Mouse (Mus musculus) CH12.LX (cell line): ENCODE results near the gene Figla. TPM values are rescaled to one million over a fixed set of nuclear protein-coding genes. Genes with fewer than 3 reads are reported as not detected.

Source experiments
- DNase-seq: peaks from one replicate; pipeline ENCODE4 v3.0.0-alpha.2; 2013; ENCODE audit errors: extremely low read depth
- H3K27ac ChIP-seq: 2 replicates; pipeline ENCODE4 v1.5.1; 2012; ENCODE audit warnings: low read depth, mild to moderate bottlenecking, control low read depth, moderate library complexity; ENCODE audit not compliant: insufficient read depth
- H3K27me3 ChIP-seq: replicated peaks from 2 replicates; pipeline ENCODE3; 2012; ENCODE audit warnings: inconsistent platforms
- H3K36me3 ChIP-seq, 2 experiments: replicated peaks in 1 of 2; 2 replicates each; pipeline versions ENCODE3 to v1.6.1; 2012; ENCODE audit warnings: inconsistent platforms in 1 of 2, low read length in 1 of 2, mild to moderate bottlenecking in 1 of 2, mixed read lengths in 1 of 2, moderate library complexity in 1 of 2; ENCODE audit not compliant: control insufficient read depth in 1 of 2, insufficient read depth in 1 of 2
- H3K4me1 ChIP-seq, 2 experiments: 2 replicates each; pipeline ENCODE4 v1.6.1; 2012; ENCODE audit warnings: inconsistent platforms in 1 of 2, moderate library complexity in 1 of 2; ENCODE audit not compliant: insufficient read depth in 2 of 2, control insufficient read depth in 1 of 2
- H3K4me2 ChIP-seq: 2 replicates; pipeline ENCODE4 v1.6.1; 2012; ENCODE audit warnings: low read depth, mild to moderate bottlenecking, control low read depth; ENCODE audit not compliant: poor library complexity, insufficient read depth, severe bottlenecking
- H3K4me3 ChIP-seq, 3 experiments: fragments of 150-350 bp in 1 of 3; sonication (generic) in 1 of 3; replicated peaks in 1 of 3; 2 replicates each; pipeline versions ENCODE3 to v1.5.1; 2011 to 2012; ENCODE audit warnings: low read depth in 2 of 3, low read length in 2 of 3, mild to moderate bottlenecking in 2 of 3, moderate library complexity in 2 of 3, control low read depth in 1 of 3, improper control_type of control experiment in 1 of 3, inconsistent platforms in 1 of 3, mixed read lengths in 1 of 3; ENCODE audit not compliant: poor library complexity in 1 of 3
- H3K79me2 ChIP-seq: replicated peaks from 2 replicates; pipeline ENCODE4 v1.6.1; 2012; ENCODE audit warnings: mild to moderate bottlenecking, moderate library complexity; ENCODE audit not compliant: control insufficient read depth, poor library complexity, insufficient read depth, severe bottlenecking; ENCODE audit errors: extremely low read depth
- H3K9ac ChIP-seq: 2 replicates; pipeline ENCODE4 v1.6.1; 2012; ENCODE audit warnings: low read depth, mild to moderate bottlenecking, control low read depth, moderate library complexity; ENCODE audit not compliant: insufficient read depth
- H3K9me3 ChIP-seq: replicated peaks from 2 replicates; pipeline ENCODE3; 2012; ENCODE audit warnings: low read length, inconsistent platforms, mixed read lengths
- BHLHE40 ChIP-seq: IDR thresholded peaks from 2 replicates; pipeline ENCODE4 v1.6.1; 2011; ENCODE audit warnings: mild to moderate bottlenecking, low read depth, low read length, improper control_type of control experiment
- CHD2 ChIP-seq: IDR thresholded peaks from 2 replicates; pipeline ENCODE4 v1.6.1; 2011; ENCODE audit warnings: low read length, improper control_type of control experiment
- CTCF ChIP-seq, 2 experiments: IDR thresholded peaks in 1 of 2; conservative IDR thresholded peaks in 1 of 2; 2 replicates each; pipeline ENCODE4 v1.5.1; 2011 to 2012; ENCODE audit warnings: low read depth in 2 of 2, low read length in 2 of 2, improper control_type of control experiment in 1 of 2, inconsistent platforms in 1 of 2, mild to moderate bottlenecking in 1 of 2, moderate library complexity in 1 of 2
- ETS1 ChIP-seq: conservative IDR thresholded peaks from 2 replicates; pipeline ENCODE4 v1.6.1; 2012; ENCODE audit warnings: low read depth, mild to moderate bottlenecking, inconsistent platforms, low read length, improper control_type of control experiment, moderate library complexity
- JUND ChIP-seq: conservative IDR thresholded peaks from 2 replicates; pipeline ENCODE4 v1.6.1; 2011; ENCODE audit warnings: low read depth, low read length, improper control_type of control experiment
- KAT2A ChIP-seq: IDR thresholded peaks from 2 replicates; pipeline ENCODE4 v1.6.1; 2012; ENCODE audit warnings: low read length, improper control_type of control experiment, inconsistent platforms; ENCODE audit not compliant: insufficient replicate concordance
- NRF1 ChIP-seq: IDR thresholded peaks from 2 replicates; pipeline ENCODE4 v1.6.1; 2014; ENCODE audit warnings: low read depth, mild to moderate bottlenecking, inconsistent platforms, low read length, improper control_type of control experiment, moderate library complexity
- PAX5 ChIP-seq: IDR thresholded peaks from 2 replicates; pipeline ENCODE4 v1.6.1; 2012; ENCODE audit warnings: low read length, inconsistent platforms, mixed read lengths
- POLR2A ChIP-seq: IDR thresholded peaks from 2 replicates; pipeline ENCODE4 v1.6.1; 2011; ENCODE audit warnings: low read depth, mild to moderate bottlenecking, improper control_type of control experiment, low read length
- RAD21 ChIP-seq: IDR thresholded peaks from 2 replicates; pipeline ENCODE4 v1.6.1; 2011; ENCODE audit warnings: low read depth, mild to moderate bottlenecking, low read length, improper control_type of control experiment, moderate library complexity
- SMC3 ChIP-seq: IDR thresholded peaks from 2 replicates; pipeline ENCODE4 v1.6.1; 2011; ENCODE audit warnings: low read depth, low read length, improper control_type of control experiment
- TBP ChIP-seq: conservative IDR thresholded peaks from 2 replicates; pipeline ENCODE4 v1.6.1; 2011; ENCODE audit warnings: low read depth, low read length, improper control_type of control experiment
- ZC3H11A ChIP-seq: IDR thresholded peaks from 2 replicates; pipeline ENCODE4 v1.6.1; 2012; ENCODE audit warnings: low read depth, mild to moderate bottlenecking, inconsistent platforms, low read length, improper control_type of control experiment
- dilution Hi-C: fragments of 300-500 bp; cut with MboI; formaldehyde crosslinking; loops from 2 replicates; pipeline ENCODE4 v1.14.3; 2020; ENCODE audit warnings: low sequenced_read_pairs; ENCODE audit not compliant: extremely low pct_unique_long_range_greater_than_20kb, extremely low pct_ligation_motif_present
- in situ Hi-C: fragments of 300-500 bp; cut with MboI; formaldehyde crosslinking; loops from 3 replicates; pipeline ENCODE4 v1.14.3; 2019; ENCODE audit warnings: low sequenced_read_pairs, low pct_ligation_motif_present, low pct_unique_long_range_greater_than_20kb, mixed read lengths
- polyA plus RNA-seq: library from polyadenylated mRNA; unstranded; fragments of >175 nt; gene quantifications from 2 replicates; pipeline ENCODE4 v1.2.1, GENCODE M21; 2012; ENCODE audit warnings: low read depth; ENCODE audit not compliant: insufficient read length
- total RNA-seq, 2 experiments: library from RNA; depleted of rRNA; stranded (reverse); fragments of 300-350 nt in 1 of 2; fragments of >200 nt in 1 of 2; gene quantifications; 2 replicates each; pipeline ENCODE4 v1.2.3; 2012 to 2014

Figla gene
- total and polyA plus RNA-seq, 3 experiments = not detected

- Histone ChIP-seq H3K9me3 (no peaks in the 10 kb centered on the region), H3K4me1 (no peaks in the 10 kb centered on the region), H3K9ac (no peak overlapping the region), H3K36me3 (no peaks in the 10 kb centered on the region), H3K27me3 (peaks cover 82% of the 10 kb centered on the region), H3K4me2 (no peak overlapping the region), H3K4me3 (no peak overlapping the region), H3K79me2 (no peaks in the 10 kb centered on the region), H3K27ac (no peak overlapping the region)
- in situ Hi-C loops = loop anchor here (25.0 kb wide), 1 partner anchor 343 kb away; the partner anchor contains the start of genes Fam136a and Snrpg
- TF ChIP-seq JUND = no peak
- no peak for TF ChIP-seq TBP
- TF ChIP-seq CHD2 = no peak
- no peak for TF ChIP-seq PAX5
- no peak for TF ChIP-seq KAT2A
- TF ChIP-seq NRF1 = no peak
- no peak for TF ChIP-seq POLR2A
- dilution Hi-C loops = no loop called here
- no peak for DNase-seq
Measured at GRCm38 (mm10) chr6:86019415-86020237, 3.7 kb downstream of the Figla start.

GRCm38 (mm10) chr6:86020948-86021347 lies 5.0 kb downstream of the Figla start:
- Histone ChIP-seq H3K27me3 (peaks cover 87% of the 10 kb centered on the region), H3K4me3 (no peak overlapping the region), H3K36me3 (no peaks in the 10 kb centered on the region), H3K9ac (no peak overlapping the region), H3K9me3 (no peaks in the 10 kb centered on the region), H3K4me2 (no peak overlapping the region), H3K79me2 (no peaks in the 10 kb centered on the region), H3K4me1 (no peaks in the 10 kb centered on the region), H3K27ac (no peak overlapping the region)
- dilution Hi-C loops = no loop called here
- peak; percentile 51 for DNase-seq
- TF ChIP-seq ETS1 = no peak
- peak; percentile 52 to 73 for TF ChIP-seq CTCF (conservative IDR thresholded peaks at IDR 0.05 in 1 of 2, IDR thresholded peaks at IDR 0.05 in 1 of 2; ENCODE audit: low read depth in 2 of 2, low read length in 2 of 2)
- peak; percentile 71 for TF ChIP-seq SMC3
- peak; percentile 60 for TF ChIP-seq RAD21
- no peak for TF ChIP-seq BHLHE40
- no peak for TF ChIP-seq ZC3H11A
- in situ Hi-C loops = loop anchor here (25.0 kb wide), 1 partner anchor 341 kb away; the partner anchor contains the start of genes Fam136a and Snrpg
